Mouse (Mus musculus) testis, adult 2 months (tissue): ENCODE results near the gene Phox2a.

ENCODE experiments used
- CTCF ChIP-seq: fragments of 200-500 bp; IDR thresholded peaks from 2 replicates; pipeline ENCODE4 v1.5.1; 2012; ENCODE audit warnings: low read depth, mild to moderate bottlenecking, inconsistent platforms, low read length, moderate library complexity; ENCODE audit not compliant: control insufficient read depth, insufficient read depth, insufficient replicate concordance
- POLR2A ChIP-seq: fragments of 200-500 bp; IDR thresholded peaks from 2 replicates; pipeline ENCODE4 v1.6.1; 2012; ENCODE audit warnings: low read depth, mild to moderate bottlenecking, inconsistent platforms, low read length, moderate library complexity; ENCODE audit not compliant: control insufficient read depth

DNA sequence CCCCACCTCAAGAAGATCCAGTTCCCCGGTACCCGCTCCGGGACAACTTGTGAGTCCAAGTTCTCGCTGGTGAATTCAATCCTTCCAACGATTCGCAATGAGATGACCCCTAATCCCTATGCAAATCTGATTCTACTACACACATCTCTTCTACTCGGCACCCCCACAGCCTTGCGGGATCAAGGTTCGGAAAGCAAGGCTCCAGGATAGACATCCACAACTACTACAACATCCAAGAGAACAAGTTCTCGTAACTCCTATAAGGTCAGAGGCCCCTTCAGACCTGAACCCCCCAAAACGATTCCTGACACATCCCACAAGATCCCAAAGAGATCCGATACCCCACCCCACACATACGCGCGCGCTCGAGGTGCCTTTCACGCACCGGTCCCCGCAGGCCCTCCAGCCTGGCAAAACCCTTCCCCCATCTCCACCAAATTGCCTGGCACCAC lies 19.1 kb downstream of the Phox2a start:
- TF ChIP-seq CTCF = no peak
- no peak for TF ChIP-seq POLR2A
